Mouse (Mus musculus) hematopoietic stem cell, adult 5-6 weeks (primary cell): Measurements from ENCODE around the gene Mrps2. TPM values are rescaled to one million over a fixed set of nuclear protein-coding genes. Genes with fewer than 3 reads are reported as not detected.
"Not testable (repeated sequence)": the region's sequence is repeated elsewhere in the genome, so short reads cannot be mapped to it uniquely, and the experiment has no call there.

Experiments used
- ATAC-seq, 2 experiments: fragments of 125-278 bp in 1 of 2; replicated peaks in 1 of 2; 2 replicates each; pipeline ENCODE4 v1.8.0; 2016 to 2017; ENCODE audit warnings: inconsistent platforms in 2 of 2, mild to moderate bottlenecking in 2 of 2, moderate number of reproducible peaks in 2 of 2, low read depth in 1 of 2, moderate TSS enrichment in 1 of 2; ENCODE audit not compliant: low FRiP score in 2 of 2, poor library complexity in 2 of 2, severe bottlenecking in 2 of 2, insufficient read depth in 1 of 2, low TSS enrichment in 1 of 2
- total RNA-seq: library from RNA; stranded (forward); fragments of 172-1452, 232-1000 nt; gene quantifications from 2 replicates; pipeline ENCODE4 v1.2.3, GENCODE M21; 2017

Mrps2 gene
- total RNA-seq, 1 experiment from 2014 or later = 31.9 TPM

DNA sequence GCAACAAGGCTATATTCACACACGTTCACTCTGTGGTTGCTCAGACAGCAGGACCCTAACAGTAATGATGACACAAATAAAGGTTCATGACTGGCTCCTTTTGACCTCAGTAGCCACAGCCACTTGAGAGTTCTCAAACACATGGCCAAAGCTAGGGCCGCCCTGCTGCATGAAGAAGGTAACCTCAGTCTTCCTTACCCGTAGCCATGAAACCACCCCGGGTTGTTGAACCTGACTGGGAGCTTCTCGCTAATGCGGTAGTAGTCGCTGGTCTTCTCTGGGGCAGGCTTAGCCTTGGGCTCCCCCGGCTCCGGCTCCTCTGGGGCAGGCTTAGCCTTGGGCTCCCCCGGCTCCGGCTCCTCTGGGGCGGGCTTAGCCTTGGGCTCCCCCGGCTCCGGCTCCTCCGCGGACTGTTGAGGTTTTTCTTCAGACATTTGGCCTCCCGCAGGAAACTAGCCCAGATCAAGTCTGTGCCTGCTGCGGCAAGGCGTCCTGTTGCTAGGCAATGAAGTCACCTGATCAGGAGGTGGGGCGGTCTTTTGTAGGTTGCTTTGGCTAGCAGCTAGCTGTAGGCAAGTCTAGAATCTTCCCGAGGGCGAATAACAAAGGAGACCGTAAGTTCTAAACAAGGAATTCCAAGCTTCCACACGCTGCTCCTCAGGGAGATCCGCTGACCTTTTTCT lies 1.9 kb upstream of the Mrps2 start, which contains the start of gene 1700007K13Rik:
TSS of gene 1700007K13Rik (minus strand) at position 497 of the 683 bp plus-strand sequence.
- peak; percentile 67 to 78; a peak in 3 of 4 replicates for ATAC-seq

DNA sequence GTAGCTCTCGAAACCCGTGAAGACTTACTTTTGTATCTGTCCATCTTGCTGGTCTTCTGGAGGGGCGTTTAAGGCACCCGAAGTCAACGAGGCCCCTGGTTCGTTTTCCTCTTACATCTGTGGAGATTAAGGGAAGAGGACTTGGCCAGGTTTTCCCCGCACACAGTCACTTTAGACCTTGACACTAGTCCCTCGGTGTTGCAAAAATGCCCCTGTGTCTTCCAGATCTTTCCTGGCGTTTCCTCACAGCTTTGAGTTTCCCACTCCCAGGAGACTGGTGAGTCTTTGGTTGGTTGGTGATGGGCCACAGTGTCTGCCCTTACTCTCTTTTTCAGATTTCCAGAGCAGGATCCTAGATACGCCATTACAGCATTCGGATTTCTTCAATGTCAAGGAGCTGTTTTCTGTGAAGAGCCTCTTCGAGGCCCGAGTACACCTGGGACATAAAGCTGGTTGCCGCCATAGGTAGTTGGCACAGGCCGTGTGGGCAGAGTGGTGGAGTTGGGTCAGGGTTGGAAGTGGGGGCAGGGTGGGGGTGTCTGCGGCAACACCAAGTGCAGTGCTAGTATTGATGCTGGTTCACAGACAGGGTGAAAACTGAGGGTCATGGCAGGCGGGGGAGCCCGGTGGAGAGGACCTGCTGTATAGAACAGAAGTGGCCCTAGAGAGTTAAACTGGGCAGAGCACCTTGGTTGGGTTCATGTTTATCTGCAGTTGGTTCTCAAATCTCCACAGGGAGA lies 790 bp downstream of the Mrps2 start:
- no peak for ATAC-seq

- no peak for ATAC-seq
Observed at GRCm38 (mm10) chr2:28469461-28469860, 1.6 kb downstream of the Mrps2 start.

DNA sequence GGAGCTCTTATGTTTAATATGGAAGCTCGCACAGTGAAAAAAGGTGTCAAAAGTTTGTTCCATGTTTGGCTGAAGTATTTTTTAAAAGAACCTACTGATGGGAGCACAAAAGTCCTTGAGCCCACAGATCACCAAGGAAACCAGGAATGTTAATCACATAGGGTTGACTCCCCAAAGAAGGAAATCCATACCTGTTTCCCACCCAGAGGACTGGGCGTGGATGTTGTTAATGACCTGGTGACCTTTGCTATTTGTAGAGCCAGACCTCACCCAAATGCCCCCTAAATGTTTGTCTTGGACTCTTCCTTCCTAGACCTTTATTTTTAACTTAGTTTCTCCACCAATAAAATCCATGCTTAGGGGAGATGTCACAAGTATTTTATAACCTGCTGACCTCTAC lies 2.7 kb downstream of the Mrps2 start:
- no peak for ATAC-seq

GRCm38 (mm10) chr2:28472011-28472410 lies 4.1 kb downstream of the Mrps2 start:
- not testable (repeated sequence) for ATAC-seq

GRCm38 (mm10) chr2:28477993-28478392 lies 10.1 kb downstream of the Mrps2 start:
- not testable (repeated sequence) for ATAC-seq

GRCm38 (mm10) chr2:28479208-28480204 lies 11.6 kb downstream of the Mrps2 start:
- no peak for ATAC-seq

- no peak for ATAC-seq
Observed at GRCm38 (mm10) chr2:28483861-28484260, 16.0 kb downstream of the Mrps2 start.

- no peak for ATAC-seq
Observed at GRCm38 (mm10) chr2:28494521-28494920, 26.7 kb downstream of the Mrps2 start.

DNA sequence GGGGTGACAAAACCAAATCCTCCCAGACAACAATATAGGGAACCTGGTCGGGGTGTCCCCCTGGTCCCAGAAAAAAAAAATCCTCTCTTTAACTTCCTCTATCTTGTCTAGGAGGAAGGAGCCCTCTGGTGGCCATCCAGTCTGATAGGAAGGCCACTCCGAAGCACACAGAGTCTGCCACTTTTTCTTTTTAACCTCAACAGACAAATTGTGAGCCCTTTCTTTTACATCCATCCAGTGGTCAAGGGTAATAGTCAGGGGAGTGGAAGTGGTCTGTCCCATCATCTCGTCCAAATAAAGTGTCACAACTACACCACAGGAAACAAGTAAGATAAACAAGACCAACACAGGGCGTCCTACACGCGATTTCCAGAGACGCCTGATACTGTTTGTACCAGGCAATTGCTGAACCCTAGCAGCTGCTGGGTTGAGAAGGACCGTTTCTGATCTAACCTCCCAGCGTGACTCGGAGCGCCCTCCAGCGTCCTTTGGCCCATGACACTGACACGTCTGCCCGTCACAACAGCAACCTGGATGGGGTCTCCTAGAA lies 27.4 kb downstream of the Mrps2 start:
- peak; percentile 51 to 62 for ATAC-seq

DNA sequence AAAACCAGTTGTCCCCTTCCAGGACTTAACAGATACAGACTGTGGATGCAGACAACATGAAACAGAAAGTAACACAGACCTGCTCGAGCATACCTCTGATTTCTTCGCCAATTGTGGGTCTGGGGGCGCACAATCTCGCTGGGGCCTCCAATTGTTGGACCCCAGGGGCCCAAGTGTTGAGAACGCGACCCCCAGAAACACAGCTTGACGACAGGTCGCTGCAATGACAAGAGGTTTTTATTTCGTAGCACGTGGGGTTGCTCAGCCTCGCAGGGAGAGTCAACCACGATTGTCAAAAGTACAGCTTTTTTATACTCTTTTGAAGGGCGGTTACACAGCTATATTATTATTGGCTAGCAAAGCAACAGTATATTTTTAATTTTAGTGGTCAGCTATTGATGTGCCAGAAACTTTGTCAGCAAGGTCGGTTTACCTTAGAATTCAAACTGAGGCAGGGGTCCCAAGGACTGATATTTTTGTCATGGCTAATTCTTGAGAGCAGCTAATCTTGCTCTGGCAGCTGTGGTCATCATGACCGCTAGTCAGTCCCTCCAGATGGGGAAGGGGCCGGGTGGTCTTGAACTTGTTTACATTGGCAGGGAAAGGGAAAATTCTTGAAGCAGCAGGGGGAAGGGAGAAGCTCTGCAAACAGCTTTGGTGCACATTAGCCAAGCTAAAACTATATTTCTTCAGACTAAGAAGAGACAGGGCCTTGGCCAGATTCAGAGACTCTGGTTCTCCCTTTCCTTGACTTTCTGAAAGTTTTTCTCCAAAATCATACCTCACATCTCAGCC lies 28.1 kb downstream of the Mrps2 start:
- no peak for ATAC-seq

DNA sequence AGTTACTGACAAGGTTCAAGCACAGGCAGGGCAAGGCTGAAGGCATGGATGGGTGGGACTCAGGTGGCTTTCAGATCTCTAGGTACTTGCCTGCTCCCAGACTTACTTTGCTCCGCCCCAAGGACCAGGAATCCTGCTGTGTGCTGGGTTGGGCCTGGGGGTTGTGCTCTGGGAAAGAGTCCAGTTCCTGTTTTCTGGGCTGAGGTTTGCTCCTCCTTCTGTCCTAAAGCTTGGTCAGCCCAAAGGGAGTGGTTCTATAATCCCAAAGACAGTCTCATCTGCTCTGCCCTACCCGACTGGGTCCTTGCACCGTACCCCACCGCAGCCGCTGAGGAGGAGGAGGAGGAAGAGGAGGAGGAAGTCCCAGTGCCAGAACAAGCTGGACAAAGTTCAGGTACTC lies 28.8 kb downstream of the Mrps2 start, which contains the start of gene Gbgt1:
TSS of gene Gbgt1 (plus strand) at position 221 of the 400 bp plus-strand sequence.
- ATAC-seq = no peak

GRCm38 (mm10) chr2:28497561-28497960 lies 29.7 kb downstream of the Mrps2 start:
- ATAC-seq = no peak

GRCm38 (mm10) chr2:28498431-28498830 lies 30.6 kb downstream of the Mrps2 start:
- peak; percentile 20 to 53; a peak in 3 of 4 replicates for ATAC-seq

GRCm38 (mm10) chr2:28502987-28503386 lies 35.1 kb downstream of the Mrps2 start:
- no peak for ATAC-seq

- ATAC-seq = no peak
Observed at GRCm38 (mm10) chr2:28504676-28505075, 36.8 kb downstream of the Mrps2 start.
